Mouse (Mus musculus) lung, embryonic 16.5 days (tissue): ENCODE measurements at regions not wholly inside any gene's neighbourhood (a gene's known extent, or its start where the extent isn't known, plus 50 kb on each side); places are given as distances from the start of the nearest gene placed in this dataset.
"Not testable (repeated sequence)": the region's sequence is repeated elsewhere in the genome, so short reads cannot be mapped to it uniquely, and the experiment has no call there.

Experiments
- ATAC-seq: fragments of 200-750 bp; cut with Nextera tagmentation; 2 replicates; pipeline ENCODE4 v1.8.0; 2017; ENCODE audit warnings: low read depth, mild to moderate bottlenecking, moderate library complexity
- H3K27ac ChIP-seq: fragments of 300-500 bp; sonication (generic); 2 replicates; pipeline ENCODE4 v1.5.1; 2014; ENCODE audit warnings: mild to moderate bottlenecking, control low read depth, low read length
- H3K27me3 ChIP-seq: fragments of 300-500 bp; sonication (generic); 2 replicates; pipeline ENCODE4 v1.6.1; 2014; ENCODE audit warnings: low read depth, low read length, mixed read lengths; ENCODE audit not compliant: control insufficient read depth, insufficient read depth
- H3K36me3 ChIP-seq: fragments of 300-500 bp; sonication (generic); 2 replicates; pipeline ENCODE4 v1.6.1; 2014; ENCODE audit warnings: low read length; ENCODE audit not compliant: control insufficient read depth, insufficient read depth
- H3K4me1 ChIP-seq: fragments of 300-500 bp; sonication (generic); replicated peaks from 2 replicates; pipeline ENCODE4 v1.6.1; 2014; ENCODE audit warnings: low read length, mixed read lengths; ENCODE audit not compliant: control insufficient read depth, insufficient read depth
- H3K4me2 ChIP-seq: fragments of 300-500 bp; sonication (generic); 2 replicates; pipeline ENCODE4 v1.6.1; 2014; ENCODE audit warnings: low read depth, low read length, control low read depth
- H3K4me3 ChIP-seq: fragments of 300-500 bp; sonication (generic); 2 replicates; pipeline ENCODE4 v1.5.1; 2014; ENCODE audit warnings: mild to moderate bottlenecking, low read length, control low read depth
- H3K9ac ChIP-seq: fragments of 300-500 bp; sonication (generic); 2 replicates; pipeline ENCODE4 v1.6.1; 2014; ENCODE audit warnings: low read length, control low read depth
- H3K9me3 ChIP-seq: fragments of 300-500 bp; sonication (generic); 2 replicates; pipeline ENCODE4 v1.6.1; 2016; ENCODE audit warnings: low read length; ENCODE audit not compliant: control insufficient read depth
- WGBS: fragments of 180-500 bp; shearing (Covaris S2); extraction: QIAGEN DNeasy Blood & Tissue Kit; methylation state at CpG from one replicate; pipeline ENCODE4 v1.1.7; 2014; 5-methylcytosine and 5-hydroxymethylcytosine counted together

DNA sequence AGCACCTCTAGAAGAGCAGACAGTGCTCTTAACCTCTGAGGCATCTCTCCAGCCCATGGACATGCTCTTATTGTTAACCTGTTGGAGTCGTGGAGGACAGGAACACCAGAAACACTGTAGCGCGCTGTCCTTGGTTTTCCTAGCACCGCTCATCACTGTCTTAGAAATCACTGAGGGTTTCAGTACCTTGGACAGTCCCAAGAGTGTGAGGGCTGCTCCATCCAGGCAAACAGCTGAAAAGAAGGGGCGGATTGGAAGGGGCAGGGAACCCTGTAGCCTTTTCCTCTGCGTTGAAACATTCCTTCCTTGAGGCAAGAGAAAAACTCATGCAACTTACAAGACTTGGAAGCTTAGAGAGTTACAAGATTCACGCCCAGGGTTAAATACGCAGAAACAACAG is 190.9 kb downstream of the Adgrd1 start:
- ATAC-seq = no peak
- no peak overlapping the region for H3K4me2 ChIP-seq

DNA sequence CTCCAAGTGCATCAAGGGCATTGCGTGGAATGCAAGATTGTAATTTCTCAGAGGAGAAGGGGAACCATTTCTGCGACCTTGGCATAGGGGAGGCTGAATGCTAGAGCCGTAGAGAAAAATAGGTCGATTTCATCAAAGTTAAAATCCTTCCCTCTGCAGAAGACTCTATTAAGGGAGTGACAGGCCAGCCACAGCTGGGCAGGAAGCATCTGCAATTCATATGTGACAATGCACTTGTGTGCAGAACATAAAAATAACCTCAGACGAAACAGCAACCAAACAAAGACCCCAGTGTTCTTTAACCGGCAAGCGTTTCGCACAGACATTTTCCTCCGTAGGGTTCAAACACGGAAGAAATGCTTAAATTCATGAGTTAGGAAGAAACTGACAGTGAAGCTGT is 196.3 kb downstream of the Adgrd1 start:
- WGBS = 63% methylated on average over 10 of the region's 10 CpGs

More for the DNA sequence above, 190.9 kb downstream of the Adgrd1 start:
- H3K36me3 ChIP-seq = no peaks in the 10 kb centered on the region
- H3K27me3 ChIP-seq = no peaks in the 10 kb centered on the region
- no peak overlapping the region for H3K9ac ChIP-seq
- no peaks in the 10 kb centered on the region for H3K9me3 ChIP-seq
- H3K4me1 ChIP-seq = no peaks in the 10 kb centered on the region
- 10% methylated on average over 8 of the region's 8 CpGs for WGBS
- no peak overlapping the region for H3K4me3 ChIP-seq
- H3K27ac ChIP-seq = no peak overlapping the region

DNA sequence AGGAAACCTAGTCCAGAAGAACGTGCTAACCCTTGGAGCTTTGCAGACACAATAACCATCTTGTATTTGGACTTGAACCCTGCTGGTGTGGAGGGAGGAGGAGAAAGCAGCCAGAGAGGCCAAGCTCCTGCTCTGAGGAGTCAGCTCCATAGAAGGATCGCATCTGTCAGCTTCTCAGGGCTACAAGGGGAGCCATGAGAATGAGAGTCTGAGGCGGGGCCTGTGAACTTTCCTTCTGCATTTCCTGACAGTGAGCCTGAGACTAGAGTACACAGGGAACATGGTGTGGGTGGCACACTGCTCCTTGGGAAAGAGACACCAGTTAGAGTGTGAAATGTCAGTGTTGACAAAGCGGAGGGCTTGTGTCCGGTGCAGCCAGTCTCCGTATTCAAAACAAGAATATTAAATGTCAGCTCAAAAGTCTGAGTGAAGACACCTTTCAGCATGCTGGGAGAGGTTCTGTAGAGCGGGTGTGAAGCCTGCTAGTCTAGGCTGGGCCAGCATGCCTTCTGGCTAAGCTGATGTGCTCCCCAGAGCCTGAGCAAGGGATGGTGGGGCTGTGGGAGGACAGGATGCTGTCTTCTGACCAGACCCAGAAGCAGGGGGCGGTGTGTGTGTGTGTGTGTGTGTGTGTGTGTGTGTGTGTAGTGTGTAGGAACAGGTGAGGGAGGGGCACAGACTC is 198.5 kb downstream of the Adgrd1 start:
- H3K9me3 ChIP-seq, H3K9ac ChIP-seq, H3K27me3 ChIP-seq, ATAC-seq, H3K36me3 ChIP-seq, H3K4me3 ChIP-seq, H3K4me1 ChIP-seq, H3K27ac ChIP-seq, H3K4me2 ChIP-seq: not testable (repeated sequence)
- WGBS = 34% methylated on average over 8 of the region's 8 CpGs

More for the DNA sequence above, 196.3 kb downstream of the Adgrd1 start:
- not testable (repeated sequence) for H3K9me3 ChIP-seq, H3K36me3 ChIP-seq, H3K9ac ChIP-seq, H3K4me3 ChIP-seq, H3K4me2 ChIP-seq, ATAC-seq, H3K4me1 ChIP-seq, H3K27me3 ChIP-seq, H3K27ac ChIP-seq

DNA sequence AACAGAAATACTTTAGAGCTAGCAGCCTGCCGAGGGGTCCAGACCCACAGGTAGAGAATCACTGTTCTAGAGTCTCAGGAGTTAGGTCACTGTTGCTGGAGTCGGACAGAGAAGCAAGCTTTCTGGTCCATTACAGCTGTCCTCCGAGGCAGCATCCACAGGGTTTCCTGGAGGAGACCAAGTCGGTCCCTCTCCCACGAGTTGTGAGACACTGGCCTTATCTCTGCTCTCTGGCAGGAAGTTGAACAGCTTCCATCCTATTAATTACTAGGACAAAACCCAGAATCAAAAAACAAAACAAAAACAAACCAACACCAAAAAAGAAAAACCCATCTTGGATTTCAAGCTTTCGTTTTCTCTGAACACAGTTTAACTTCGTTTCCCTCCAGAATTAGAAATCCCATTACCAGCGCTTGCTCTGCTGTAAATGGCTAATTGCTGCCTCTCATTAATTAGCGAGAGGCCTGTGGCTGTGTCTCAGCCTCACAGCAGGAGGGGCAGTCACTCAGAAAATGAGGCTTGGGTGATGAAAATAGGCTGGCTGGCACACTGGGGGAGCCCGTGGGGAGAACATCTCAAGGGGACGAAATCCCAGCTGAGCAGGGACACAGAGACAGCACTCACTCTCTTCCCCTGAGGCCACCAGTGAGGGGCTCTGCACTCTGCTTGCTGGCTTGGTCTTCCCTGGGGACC is 201.3 kb downstream of the Adgrd1 start:
- WGBS = 43% methylated on average over 11 of the region's 11 CpGs
- H3K9me3 ChIP-seq = no peaks in the 10 kb centered on the region
- no peak overlapping the region for H3K27ac ChIP-seq

DNA sequence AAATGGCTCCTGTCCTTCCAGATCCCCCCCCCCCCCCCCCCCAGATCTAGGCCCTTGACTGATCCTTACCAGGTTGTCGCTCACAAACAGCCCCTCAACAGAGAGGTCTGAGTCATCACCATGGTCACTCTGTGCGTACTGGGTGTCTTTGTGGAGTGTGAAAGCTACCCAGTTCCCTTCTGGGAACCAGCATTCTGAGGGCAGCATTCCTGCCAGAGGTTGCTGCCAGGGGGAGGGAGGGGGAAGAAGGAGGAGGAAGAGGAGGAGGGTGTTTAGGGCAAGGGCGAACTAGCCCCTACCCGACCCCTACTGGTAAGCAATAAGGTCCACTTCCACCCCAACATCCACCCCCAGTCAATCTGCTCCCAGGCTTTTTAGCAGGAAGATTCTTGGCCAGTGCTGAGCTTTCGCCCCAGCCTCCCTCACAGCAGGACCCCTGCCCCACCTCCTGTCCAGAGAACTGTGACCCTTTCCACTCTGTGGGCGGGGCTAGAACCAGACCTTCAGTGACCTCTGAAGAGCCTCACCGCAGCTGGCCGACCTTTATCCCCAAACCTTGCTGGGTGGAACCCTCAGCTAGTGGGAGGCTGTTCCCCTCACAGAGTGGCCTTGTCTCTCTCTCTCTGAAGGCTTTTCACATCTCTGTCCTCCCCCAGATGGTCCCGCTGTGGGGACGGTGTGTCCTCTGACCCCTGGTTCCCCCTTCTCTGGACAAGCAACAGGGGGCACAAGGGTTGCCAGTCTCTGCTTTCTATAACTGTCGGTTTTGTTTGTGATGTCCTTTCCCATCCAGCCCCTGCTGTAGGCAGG is 202.2 kb upstream of the Sfswap start:
- no peaks in the 10 kb centered on the region for H3K36me3 ChIP-seq
- no peaks in the 10 kb centered on the region for H3K27me3 ChIP-seq
- no peak overlapping the region for H3K9ac ChIP-seq
- no peak overlapping the region for H3K27ac ChIP-seq
- no peaks in the 10 kb centered on the region for H3K9me3 ChIP-seq
- no peak for ATAC-seq
- no peaks in the 10 kb centered on the region for H3K4me1 ChIP-seq
- WGBS = 26% methylated on average over 11 of the region's 11 CpGs
- H3K4me2 ChIP-seq = no peak overlapping the region
- H3K4me3 ChIP-seq = no peak overlapping the region

More for the DNA sequence above, 201.3 kb downstream of the Adgrd1 start:
- ATAC-seq = no peak
- no peaks in the 10 kb centered on the region for H3K27me3 ChIP-seq
- H3K36me3 ChIP-seq = no peaks in the 10 kb centered on the region
- H3K9ac ChIP-seq = no peak overlapping the region
- H3K4me1 ChIP-seq = no peaks in the 10 kb centered on the region
- no peak overlapping the region for H3K4me3 ChIP-seq
- H3K4me2 ChIP-seq = no peak overlapping the region

DNA sequence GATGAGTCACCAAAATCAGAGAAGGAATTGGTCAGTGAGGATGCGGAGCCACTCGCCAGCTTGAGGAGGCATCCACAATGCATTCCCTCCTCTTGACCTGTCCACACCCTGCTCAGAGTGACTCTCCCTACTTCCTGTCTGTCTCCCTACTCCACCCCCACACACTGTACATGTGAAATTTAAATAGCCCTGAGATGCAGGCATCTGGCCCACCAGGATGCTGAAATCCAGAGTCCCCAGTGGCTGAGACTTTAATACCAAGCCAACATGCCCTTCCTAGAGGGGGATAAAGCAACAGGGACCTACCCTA is 201.6 kb upstream of the Sfswap start:
- ATAC-seq = no peak
- WGBS = 24% methylated on average over 2 of the region's 2 CpGs
- Histone ChIP-seq H3K4me2 (no peak overlapping the region), H3K9me3 (no peaks in the 10 kb centered on the region), H3K36me3 (no peaks in the 10 kb centered on the region), H3K9ac (no peak overlapping the region), H3K4me3 (no peak overlapping the region), H3K27me3 (no peaks in the 10 kb centered on the region), H3K27ac (no peak overlapping the region), H3K4me1 (no peaks in the 10 kb centered on the region)

DNA sequence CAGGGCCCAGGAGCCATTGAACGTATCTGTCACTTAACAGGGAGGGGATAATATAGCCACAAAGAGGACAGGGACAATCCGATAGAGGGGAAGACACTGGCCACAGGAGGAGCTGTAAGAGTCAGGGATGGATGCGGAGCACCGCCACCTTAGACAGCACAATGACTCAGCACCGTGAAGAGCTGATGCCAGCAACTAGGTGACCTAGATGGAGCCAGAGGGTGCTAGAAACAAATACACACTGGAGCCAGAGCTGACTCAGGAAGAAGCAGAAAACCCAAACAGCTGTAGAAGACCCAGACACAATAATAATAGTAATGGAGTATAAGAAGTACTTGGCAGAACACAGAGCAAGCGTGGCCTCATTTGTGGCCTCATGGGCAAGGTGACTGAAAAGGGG is 200.6 kb upstream of the Sfswap start:
- Histone ChIP-seq H3K4me1 (no peaks in the 10 kb centered on the region), H3K36me3 (no peaks in the 10 kb centered on the region), H3K4me2 (no peak overlapping the region), H3K27ac (no peak overlapping the region), H3K9ac (no peak overlapping the region), H3K9me3 (no peaks in the 10 kb centered on the region), H3K4me3 (no peak overlapping the region), H3K27me3 (no peaks in the 10 kb centered on the region)
- ATAC-seq = no peak
- WGBS = 89% methylated on average over 6 of the region's 6 CpGs

DNA sequence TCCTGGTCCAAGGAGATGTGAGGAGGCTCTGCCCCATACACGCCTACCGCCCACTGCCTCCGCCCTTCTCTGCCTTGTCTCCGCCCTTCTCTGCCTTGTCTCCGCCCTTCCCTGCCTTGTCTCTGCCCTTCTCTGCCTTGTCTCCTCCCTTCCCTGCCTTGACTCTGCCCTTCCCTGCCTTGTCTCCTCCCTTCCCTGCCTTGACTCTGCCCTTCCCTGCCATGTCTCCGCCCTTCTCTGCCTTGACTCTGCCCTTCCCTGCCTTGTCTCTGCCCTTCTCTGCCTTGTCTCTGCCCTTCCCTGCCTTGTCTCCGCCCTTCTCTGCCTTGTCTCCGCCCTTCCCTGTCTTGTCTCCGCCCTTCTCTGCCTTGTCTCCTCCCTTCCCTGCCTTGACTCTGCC is 185.4 kb upstream of the Sfswap start:
- no peak for ATAC-seq
- no peak overlapping the region for H3K27ac ChIP-seq
- no peaks in the 10 kb centered on the region for H3K4me1 ChIP-seq
- no peaks in the 10 kb centered on the region for H3K27me3 ChIP-seq
- no peak overlapping the region for H3K4me3 ChIP-seq
- no peaks in the 10 kb centered on the region for H3K36me3 ChIP-seq
- no peak overlapping the region for H3K4me2 ChIP-seq
- H3K9me3 ChIP-seq = no peaks in the 10 kb centered on the region
- 47% methylated on average over 9 of the region's 9 CpGs for whole genome bisulfite sequencing
- no peak overlapping the region for H3K9ac ChIP-seq

DNA sequence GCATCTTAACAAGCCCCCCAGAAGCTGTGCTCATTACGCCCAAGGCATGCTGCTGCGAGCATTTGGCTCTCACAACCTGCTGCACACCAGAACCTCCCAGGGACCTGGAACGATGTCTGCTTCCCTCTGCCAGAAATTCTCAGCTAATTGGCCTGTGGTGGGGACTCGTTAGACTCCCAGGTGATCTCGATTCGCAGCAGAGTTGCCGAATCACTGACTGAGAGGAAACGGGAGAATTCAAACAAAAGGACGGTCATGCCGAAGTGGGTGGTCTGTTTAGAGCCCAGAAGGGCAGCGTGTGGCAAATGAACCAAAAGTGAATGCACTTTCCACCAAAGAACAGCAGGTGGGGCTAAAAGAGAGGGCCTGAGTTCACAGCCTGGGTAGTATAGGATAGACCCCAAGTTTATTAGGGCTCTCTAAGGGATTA is 169.9 kb upstream of the Sfswap start:
- WGBS = 16% methylated on average over 11 of the region's 11 CpGs
- Histone ChIP-seq H3K9me3 (no peaks in the 10 kb centered on the region; the same call in 1 of the 2 replicates), H3K4me1 (no peaks in the 10 kb centered on the region), H3K36me3 (no peaks in the 10 kb centered on the region), H3K4me2 (no peak overlapping the region), H3K4me3 (no peak overlapping the region), H3K9ac (no peak overlapping the region), H3K27me3 (no peaks in the 10 kb centered on the region), H3K27ac (no peak overlapping the region)
- no peak for ATAC-seq
